Mouse (Mus musculus) CD8-positive naive resting alpha-beta T cell, adult 57 days (primary cell): Measurements from ENCODE around the gene Vmn1r214. TPM values are rescaled to one million over a fixed set of nuclear protein-coding genes. Genes with fewer than 3 reads are reported as not detected.

ENCODE experiments used
- total RNA-seq: library from RNA; stranded (reverse); gene quantifications from one replicate; pipeline ENCODE4 v1.2.4, GENCODE M21; 2023

The Vmn1r214 gene
- total RNA-seq = not detected

GRCm38 (mm10) chr13:23030118-23030517 is at the start of gene Vmn1r214:
Gene Vmn1r214, plus strand, starts transcription at chr13:23030418.

DNA sequence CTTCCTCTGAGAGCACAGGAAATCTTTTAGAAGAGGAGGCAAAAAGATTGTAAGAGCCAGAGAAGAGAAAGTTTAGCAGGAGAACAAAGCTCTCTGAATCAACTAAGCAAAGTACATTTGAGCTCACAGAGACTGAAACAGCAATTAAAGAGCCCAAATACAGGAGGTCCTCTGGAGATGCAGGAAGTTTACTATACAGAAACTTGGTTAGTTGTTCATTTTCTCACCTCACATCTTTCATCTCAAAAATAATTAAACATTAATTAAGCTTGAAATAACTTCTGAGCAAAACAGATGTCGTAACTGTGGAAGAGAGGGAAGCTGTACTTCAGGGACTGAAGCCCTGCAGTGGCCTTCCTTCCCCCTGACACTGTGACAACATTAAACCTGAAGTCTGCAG is 22.9 kb upstream of the Vmn1r214 start, which contains the start of gene Vmn1r213:
TSS of gene Vmn1r213 (plus strand) at position 301 of the 400 bp plus-strand sequence.

DNA sequence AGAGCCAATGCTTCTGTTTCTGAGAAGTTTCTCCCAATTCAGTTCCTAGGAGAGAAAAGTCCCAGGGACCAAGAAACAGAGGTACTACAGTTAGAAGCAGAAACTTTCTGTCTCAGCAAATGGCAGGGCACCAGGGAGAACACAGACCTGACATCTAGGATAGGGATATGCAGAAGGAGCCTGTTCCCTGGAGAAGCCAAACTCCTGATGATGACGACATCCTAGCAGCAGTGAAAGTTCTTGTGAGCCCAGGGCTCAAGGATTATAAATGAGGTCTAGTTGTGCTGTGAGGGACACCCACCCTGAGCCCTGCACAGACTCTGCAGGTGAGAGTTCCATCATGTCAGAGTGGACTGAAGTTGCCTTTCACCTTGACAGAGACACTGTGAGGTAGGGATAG is 37.5 kb downstream of the Vmn1r214 start, which contains the start of gene Vmn1r215:
TSS of gene Vmn1r215 (plus strand) at position 301 of the 400 bp plus-strand sequence.

Other genes starting within 250 kb of the Vmn1r214 start
- gene Vmn1r209, start 220.7 kb upstream of the Vmn1r214 start, total RNA-seq = not detected
- gene Vmn1r210, start 199.1 kb upstream of the Vmn1r214 start, total RNA-seq = not detected
- gene Vmn1r211, start 172.9 kb upstream of the Vmn1r214 start, total RNA-seq = not detected
- gene Vmn1r212, start 146.2 kb upstream of the Vmn1r214 start, total RNA-seq = not detected
- gene Vmn1r213, start 22.8 kb upstream of the Vmn1r214 start, total RNA-seq = not detected
- gene Vmn1r215, start 37.6 kb downstream of the Vmn1r214 start, total RNA-seq = not detected
- gene Vmn1r217, start 87.8 kb downstream of the Vmn1r214 start, total RNA-seq = not detected
- not detected for gene Vmn1r218, start 102.7 kb downstream of the Vmn1r214 start, total RNA-seq
- gene Vmn1r219, start 128.9 kb downstream of the Vmn1r214 start, total RNA-seq = not detected
- gene Vmn1r220, start 157.6 kb downstream of the Vmn1r214 start, total RNA-seq = not detected
- not detected for gene Vmn1r221, start 183.7 kb downstream of the Vmn1r214 start, total RNA-seq
- gene Vmn1r222, start 205.5 kb downstream of the Vmn1r214 start, total RNA-seq = not detected
- gene Vmn1r223, start 216.7 kb downstream of the Vmn1r214 start, total RNA-seq = not detected